Mouse (Mus musculus): ENCODE results near the gene Treml2. TPM values are rescaled to one million over a fixed set of nuclear protein-coding genes. Genes with fewer than 3 reads are reported as not detected.
"Not testable (repeated sequence)": the region's sequence is repeated elsewhere in the genome, so short reads cannot be mapped to it uniquely, and the experiment has no call there.

The Treml2 gene
- total RNA-seq, 2 experiments from 2014 or later = 0.31 to 0.75 TPM

- DNase-seq (ENCODE audit: low spot score) = no peak
- intact Hi-C loops (cut with DNase I) = no loop called here
Measured at GRCm38 (mm10) chr17:48343065-48343464, 43.8 kb downstream of the Treml2 start.

GRCm38 (mm10) chr17:48345824-48346223 is 46.5 kb downstream of the Treml2 start:
- intact Hi-C loops (cut with DNase I) = no loop called here
- no peak for DNase-seq (ENCODE audit: low spot score)

GRCm38 (mm10) chr17:48346231-48346630 is 46.9 kb downstream of the Treml2 start, which contains the start of gene Trem2:
Trem2 (plus strand) TSS chr17:48346401.
- intact Hi-C loops (cut with DNase I) = no loop called here
- no peak for DNase-seq (ENCODE audit: low spot score)

GRCm38 (mm10) chr17:48346834-48347233 is 47.5 kb downstream of the Treml2 start:
- intact Hi-C loops (cut with DNase I) = no loop called here
- DNase-seq (ENCODE audit: low spot score) = no peak

GRCm38 (mm10) chr17:48347287-48347686 is 48.0 kb downstream of the Treml2 start:
- intact Hi-C loops (cut with DNase I) = no loop called here
- no peak for DNase-seq (ENCODE audit: low spot score)

GRCm38 (mm10) chr17:48350681-48351193 is 51.4 kb downstream of the Treml2 start:
- intact Hi-C loops (cut with DNase I) = no loop called here

GRCm38 (mm10) chr17:48352976-48353375 is 53.7 kb downstream of the Treml2 start:
- DNase-seq (ENCODE audit: low spot score); intact Hi-C loops (cut with DNase I): not testable (repeated sequence)

More at GRCm38 (mm10) chr17:48350681-48351193, 51.4 kb downstream of the Treml2 start:
- no peak for DNase-seq (ENCODE audit: low spot score)

- intact Hi-C loops (cut with DNase I) = no loop called here
- no peak for DNase-seq (ENCODE audit: low spot score)
Measured at GRCm38 (mm10) chr17:48355822-48356221, 56.5 kb downstream of the Treml2 start.

- intact Hi-C loops (cut with DNase I) = no loop called here
- no peak for DNase-seq (ENCODE audit: low spot score)
Measured at GRCm38 (mm10) chr17:48357892-48358291, 58.6 kb downstream of the Treml2 start.

GRCm38 (mm10) chr17:48359616-48360015 is 60.3 kb downstream of the Treml2 start, which contains the start of gene Treml1:
Treml1 (plus strand) TSS chr17:48359916.
- DNase-seq (ENCODE audit: low spot score) = no peak
- intact Hi-C loops (cut with DNase I) = no loop called here

- DNase-seq (ENCODE audit: low spot score) = no peak
- intact Hi-C loops (cut with DNase I) = no loop called here
Measured at GRCm38 (mm10) chr17:48360462-48360861, 61.2 kb downstream of the Treml2 start.

Other genes starting within 250 kb of the Treml2 start
- gene 1700067P10Rik, start 210.2 kb upstream of the Treml2 start, total RNA-seq (2021) = not detected
- not detected for gene 9830107B12Rik, start 153.2 kb upstream of the Treml2 start, total RNA-seq (2021)
- gene A530064D06Rik, start 132.2 kb upstream of the Treml2 start, total RNA-seq (2021) = not detected
- not detected for gene Trem1, start 66.7 kb upstream of the Treml2 start, total RNA-seq (2021)
- gene Trem3, start 51.7 kb upstream of the Treml2 start, total RNA-seq (2021) = not detected
- gene Treml4, start 35.2 kb upstream of the Treml2 start, total RNA-seq (2021) = under 1 TPM in 1 of 2 experiments, not detected in 1; 0.28 TPM
- under 1 TPM; 0.08 to 0.20 TPM for gene B430306N03Rik, start 16.6 kb downstream of the Treml2 start, total RNA-seq (2021)
- gene Trem2, start 46.9 kb downstream of the Treml2 start, total RNA-seq (2021) = 1 to 10 TPM; 1.2 TPM
- gene Treml1, start 60.4 kb downstream of the Treml2 start, total RNA-seq (2021) = under 1 TPM; 0.26 to 0.92 TPM
- 10 to 100 TPM; 19.6 to 21.4 TPM for gene Nfya, start 110.4 kb downstream of the Treml2 start, total RNA-seq (2021)
- gene Oard1, start 110.5 kb downstream of the Treml2 start, total RNA-seq (2021) = 10 to 100 TPM; 12.9 to 14.3 TPM
- gene Apobec2, start 133.4 kb downstream of the Treml2 start, total RNA-seq (2021) = 100 to 1,000 TPM; 245 to 262 TPM
- gene Tspo2, start 152.0 kb downstream of the Treml2 start, total RNA-seq (2021) = 1 to 10 TPM in 1 of 2 experiments, under 1 TPM in 1; 0.91 to 1.2 TPM
- gene Unc5cl, start 155.4 kb downstream of the Treml2 start, total RNA-seq (2021) = under 1 TPM; 0.14 to 0.16 TPM